Mouse (Mus musculus) MEL (cell line): ENCODE results near the gene Glipr1l1.
"Not testable (repeated sequence)": the region's sequence is repeated elsewhere in the genome, so short reads cannot be mapped to it uniquely, and the experiment has no call there.

Experiments used
- EP300 ChIP-seq, 2 experiments: IDR thresholded peaks; 2 replicates each; pipeline ENCODE4 v1.6.1; 2011; ENCODE audit warnings: improper control_type of control experiment in 2 of 2, low read length in 2 of 2, low read depth in 1 of 2, mild to moderate bottlenecking in 1 of 2
- POLR2A ChIP-seq, 2 experiments: IDR thresholded peaks; 2 replicates each; pipeline ENCODE4 v1.6.1; 2011 to 2012; ENCODE audit warnings: low read length in 2 of 2, mild to moderate bottlenecking in 2 of 2, control low read depth in 1 of 2, improper control_type of control experiment in 1 of 2, low read depth in 1 of 2, moderate library complexity in 1 of 2; ENCODE audit not compliant: control insufficient read depth in 1 of 2, insufficient read depth in 1 of 2, poor library complexity in 1 of 2
- RAD21 ChIP-seq: IDR thresholded peaks from 2 replicates; pipeline ENCODE4 v1.6.1; 2011; ENCODE audit warnings: mild to moderate bottlenecking, low read depth, low read length, improper control_type of control experiment
- RCOR1 ChIP-seq: IDR thresholded peaks from 2 replicates; pipeline ENCODE4 v1.6.1; 2012; ENCODE audit warnings: low read depth, mild to moderate bottlenecking, inconsistent platforms, low read length, improper control_type of control experiment
- USF1 ChIP-seq: IDR thresholded peaks from 2 replicates; pipeline ENCODE4 v1.6.1; 2014; ENCODE audit warnings: low read depth, mild to moderate bottlenecking, inconsistent platforms, low read length, improper control_type of control experiment, moderate library complexity

DNA sequence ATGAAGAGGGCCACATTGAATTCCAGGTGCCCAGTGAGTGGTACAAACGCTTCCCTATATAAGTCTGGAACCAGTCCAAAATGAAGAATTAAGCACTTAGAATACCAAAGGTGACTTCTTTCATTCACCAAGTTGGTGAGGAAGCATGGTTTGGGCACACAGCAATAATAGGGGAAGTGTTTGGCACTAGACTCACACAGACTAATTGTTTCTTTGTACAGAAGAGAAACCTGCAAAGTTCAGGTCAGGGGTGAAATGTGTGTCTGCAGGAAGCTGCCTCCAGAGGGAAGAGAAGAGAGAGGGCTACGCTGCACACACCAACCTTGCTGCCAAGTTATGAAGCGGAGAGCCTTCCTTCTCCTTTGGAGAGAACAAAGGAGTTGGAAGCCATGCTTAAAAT lies 31.3 kb upstream of the Glipr1l1 start:
- TF ChIP-seq POLR2A (IDR thresholded peaks at IDR 0.05; ENCODE audit: control insufficient read depth in 1 of 2, insufficient read depth in 1 of 2, low read depth in 1 of 2, low read length in 2 of 2, poor library complexity in 1 of 2); USF1; EP300 (IDR thresholded peaks at IDR 0.05; ENCODE audit: low read depth in 1 of 2, low read length in 2 of 2); RCOR1; RAD21: not testable (repeated sequence)
